Mouse (Mus musculus): Measurements from ENCODE around the gene Mycbpap. TPM values are rescaled to one million over a fixed set of nuclear protein-coding genes. Genes with fewer than 3 reads are reported as not detected.

The Mycbpap gene
- total RNA-seq (2022), result 1 to 10 TPM in 3 of 4 experiments, under 1 TPM in 1; 0.75 to 2.3 (median 1.4) TPM

- peak; percentile 45 for DNase-seq (ENCODE audit: low spot score)
These were observed at the start of gene Mycbpap for GRCm38 (mm10) chr11:94521219-94521843. Gene Mycbpap (minus strand): TSS chr11:94521742.

GRCm38 (mm10) chr11:94570612-94571011 lies 49.1 kb upstream of the Mycbpap start:
- peak; percentile 51 for DNase-seq (ENCODE audit: low spot score)

- DNase-seq (ENCODE audit: low spot score), result no peak
These were observed 45.8 kb upstream of the Mycbpap start for GRCm38 (mm10) chr11:94567326-94567725.

GRCm38 (mm10) chr11:94566534-94566933 lies 45.0 kb upstream of the Mycbpap start:
- no peak for DNase-seq (ENCODE audit: low spot score)

- no peak for DNase-seq (ENCODE audit: low spot score)
These were observed 43.6 kb upstream of the Mycbpap start for GRCm38 (mm10) chr11:94565151-94565479.

GRCm38 (mm10) chr11:94564437-94565150 lies 43.1 kb upstream of the Mycbpap start, which contains the start of gene Chad:
Gene Chad (plus strand): TSS chr11:94565047.
- peak; percentile 38 for DNase-seq (ENCODE audit: low spot score)

GRCm38 (mm10) chr11:94563821-94564220 lies 42.3 kb upstream of the Mycbpap start:
- no peak for DNase-seq (ENCODE audit: low spot score)

- DNase-seq (ENCODE audit: low spot score), result no peak
These were observed 41.8 kb upstream of the Mycbpap start for GRCm38 (mm10) chr11:94563383-94563782.

- DNase-seq (ENCODE audit: low spot score), result no peak
These were observed 36.7 kb upstream of the Mycbpap start for GRCm38 (mm10) chr11:94558226-94558625.

- no peak for DNase-seq (ENCODE audit: low spot score)
These were observed 28.9 kb upstream of the Mycbpap start for GRCm38 (mm10) chr11:94550442-94550744.

- DNase-seq (ENCODE audit: low spot score), result no peak
These were observed 28.3 kb upstream of the Mycbpap start for GRCm38 (mm10) chr11:94549691-94550441.

- DNase-seq (ENCODE audit: low spot score), result peak; percentile 95
These were observed 27.5 kb upstream of the Mycbpap start, which contains the start of gene Rsad1 for GRCm38 (mm10) chr11:94548888-94549690. Gene Rsad1 (minus strand): TSS chr11:94549255.

GRCm38 (mm10) chr11:94548041-94548784 lies 26.7 kb upstream of the Mycbpap start:
- DNase-seq (ENCODE audit: low spot score), result no peak

- no peak for DNase-seq (ENCODE audit: low spot score)
These were observed 25.7 kb upstream of the Mycbpap start for GRCm38 (mm10) chr11:94547271-94547670.

GRCm38 (mm10) chr11:94546381-94546780 lies 24.8 kb upstream of the Mycbpap start:
- DNase-seq (ENCODE audit: low spot score), result no peak

- DNase-seq (ENCODE audit: low spot score), result no peak
These were observed 22.9 kb upstream of the Mycbpap start for GRCm38 (mm10) chr11:94544422-94544821.

GRCm38 (mm10) chr11:94543932-94544331 lies 22.4 kb upstream of the Mycbpap start:
- peak; percentile 93 for DNase-seq (ENCODE audit: low spot score)

GRCm38 (mm10) chr11:94543344-94543743 lies 21.8 kb upstream of the Mycbpap start:
- DNase-seq (ENCODE audit: low spot score), result no peak

- DNase-seq (ENCODE audit: low spot score), result no peak
These were observed 20.9 kb upstream of the Mycbpap start for GRCm38 (mm10) chr11:94542400-94542799.

- DNase-seq (ENCODE audit: low spot score), result no peak
These were observed 18.2 kb upstream of the Mycbpap start for GRCm38 (mm10) chr11:94539761-94540160.

GRCm38 (mm10) chr11:94538733-94539292 lies 17.3 kb upstream of the Mycbpap start:
- no peak for DNase-seq (ENCODE audit: low spot score)
